Mouse (Mus musculus): Measurements from ENCODE around the gene Ankrd6. TPM values are rescaled to one million over a fixed set of nuclear protein-coding genes. Genes with fewer than 3 reads are reported as not detected.

Gene Ankrd6
- polyA plus RNA-seq, 1 experiment from 2014 or later: 0.08 TPM

DNA sequence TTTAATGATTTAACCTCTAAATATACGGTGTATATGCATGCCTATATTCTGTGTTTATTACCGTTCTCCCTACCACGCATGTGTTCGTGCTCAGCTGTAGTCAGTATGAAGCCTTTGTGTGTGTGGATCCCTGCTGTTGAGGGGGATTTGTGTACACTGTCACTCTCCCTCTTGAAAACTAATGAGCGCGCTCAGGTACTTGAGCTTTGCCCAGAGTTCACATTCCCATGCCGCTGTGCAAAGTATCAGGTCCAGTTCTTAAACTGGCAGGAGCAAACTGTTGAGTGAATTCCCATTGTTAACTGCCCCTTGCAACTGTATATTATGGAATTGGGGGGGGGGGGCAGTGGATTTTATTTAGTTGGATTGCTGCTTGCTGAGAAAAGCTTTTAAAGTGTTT is 183.2 kb downstream of the Ankrd6 start:
- no peak for DNase-seq (ENCODE audit: low read depth, low spot score)
- in situ Hi-C loops (cut with MboI; ENCODE audit: low pct_unique_long_range_greater_than_20kb): no loop called here
- ChIA-PET POLR2A (no interaction called here), CTCF (no interaction called here)
- ATAC-seq: no peak
- TF ChIP-seq CTCF (IDR thresholded peaks at IDR 0.05): no peak
- no peaks in the 10 kb centered on the region for H3K27me3 ChIP-seq

DNA sequence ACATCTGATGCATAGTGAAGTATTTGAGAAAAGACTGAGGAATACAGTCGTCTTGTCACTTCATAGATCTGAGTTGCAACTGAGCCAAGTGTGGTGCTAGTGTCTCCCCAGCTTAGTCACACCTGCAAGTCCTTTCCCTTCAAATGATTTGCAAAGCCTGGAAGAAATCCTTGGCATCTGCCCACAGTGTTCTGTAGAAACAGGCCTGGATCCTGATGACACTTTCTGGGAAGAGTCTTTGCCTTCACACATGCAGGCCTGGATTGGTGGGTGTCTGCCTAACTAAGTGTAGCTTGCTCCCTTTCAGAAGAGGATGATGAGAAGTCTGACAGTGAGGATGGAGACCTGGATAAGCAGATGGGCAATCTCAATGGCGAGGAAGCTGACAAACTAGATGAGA is 193.2 kb downstream of the Ankrd6 start:
- ChIA-PET POLR2A (no interaction called here), CTCF (interaction anchor here (0.8 to 0.9 kb wide), 2 partner anchors 12 to 56 kb away, joined by 3 read pairs; no protein-coding TSS in a partner anchor)
- ATAC-seq: no peak
- DNase-seq (ENCODE audit: low read depth, low spot score): no peak
- no peaks in the 10 kb centered on the region for H3K27me3 ChIP-seq
- in situ Hi-C loops (cut with MboI; ENCODE audit: low pct_unique_long_range_greater_than_20kb): no loop called here
- TF ChIP-seq CTCF (IDR thresholded peaks at IDR 0.05): no peak

Other genes with a start within 250 kb of the Ankrd6 start
- gene Lyrm2, start 150.6 kb downstream of the Ankrd6 start, polyA plus RNA-seq (2021): 10.0 TPM
- gene Rragd, start 32.2 kb upstream of the Ankrd6 start, polyA plus RNA-seq (2021): 1.4 TPM
- 36.6 TPM for gene Ube2j1, start 80.6 kb upstream of the Ankrd6 start, polyA plus RNA-seq (2021)
- gene Gabrr2, start 112.2 kb upstream of the Ankrd6 start, polyA plus RNA-seq (2021): 0.06 TPM
- not detected for gene Gabrr1, start 181.7 kb upstream of the Ankrd6 start, polyA plus RNA-seq (2021)
- gene Pm20d2, start 238.9 kb upstream of the Ankrd6 start, polyA plus RNA-seq (2021): 0.39 TPM